Mouse (Mus musculus) intestine, embryonic 15.5 days (tissue): Measurements from ENCODE around the gene Olfr1355. TPM values are rescaled to one million over a fixed set of nuclear protein-coding genes. Genes with fewer than 3 reads are reported as not detected.
"Not testable (repeated sequence)": the region's sequence is repeated elsewhere in the genome, so short reads cannot be mapped to it uniquely, and the experiment has no call there.

Source experiments
- ATAC-seq: fragments of 200-750 bp; cut with Nextera tagmentation; 2 replicates; pipeline ENCODE4 v1.8.0; 2017; ENCODE audit warnings: moderate TSS enrichment, moderate library complexity
- H3K27ac ChIP-seq: fragments of 300-500 bp; sonication (generic); 2 replicates; pipeline ENCODE4 v1.5.1; 2015; ENCODE audit warnings: mild to moderate bottlenecking, inconsistent platforms
- H3K27me3 ChIP-seq: fragments of 300-500 bp; sonication (generic); replicated peaks from 2 replicates; pipeline ENCODE4 v1.6.1; 2015; ENCODE audit warnings: inconsistent platforms
- H3K36me3 ChIP-seq: fragments of 300-500 bp; sonication (generic); 2 replicates; pipeline ENCODE4 v1.6.1; 2015; ENCODE audit warnings: inconsistent platforms
- H3K4me1 ChIP-seq: fragments of 300-500 bp; sonication (generic); replicated peaks from 2 replicates; pipeline ENCODE4 v1.6.1; 2015; ENCODE audit warnings: inconsistent platforms
- H3K4me2 ChIP-seq: fragments of 300-500 bp; sonication (generic); replicated peaks from 2 replicates; pipeline ENCODE4 v1.6.1; 2015; ENCODE audit warnings: mild to moderate bottlenecking, inconsistent platforms
- H3K4me3 ChIP-seq: fragments of 300-500 bp; sonication (generic); replicated peaks from 2 replicates; pipeline ENCODE4 v1.5.1; 2015; ENCODE audit warnings: inconsistent platforms
- H3K9ac ChIP-seq: fragments of 300-500 bp; sonication (generic); 2 replicates; pipeline ENCODE4 v1.6.1; 2015; ENCODE audit warnings: inconsistent platforms
- H3K9me3 ChIP-seq: fragments of 300-500 bp; sonication (generic); 2 replicates; pipeline ENCODE4 v1.6.1; 2016; ENCODE audit warnings: inconsistent platforms
- WGBS: fragments of 180-500 bp; shearing (Covaris S2); methylation state at CpG from one replicate; pipeline ENCODE4 v1.1.7; 2015; 5-methylcytosine and 5-hydroxymethylcytosine counted together
- polyA plus RNA-seq: library from polyadenylated mRNA; unstranded; fragments of >200 nt; fragmentation: Nextera tagmentation; extraction: Ambion mirVana; gene quantifications from 2 replicates; pipeline ENCODE4 v1.2.1, GENCODE M21; 2015

The Olfr1355 gene
- not detected in 2 replicates for polyA plus RNA-seq

GRCm38 (mm10) chr10:78875240-78875639 is at the start of gene Olfr1355:
TSS of gene Olfr1355 (plus strand) at chr10:78875540.
- H3K27me3 ChIP-seq = no peaks in the 10 kb centered on the region
- no peak within 1 kb of the TSS for H3K27ac ChIP-seq
- no peak within 1 kb of the TSS for H3K4me3 ChIP-seq
- no peak within 1 kb of the TSS for H3K4me2 ChIP-seq
- no peak within 1 kb of the TSS for H3K9ac ChIP-seq
- no peak for ATAC-seq
- no peaks in the 10 kb centered on the region for H3K4me1 ChIP-seq
- no peaks in the 10 kb centered on the region for H3K36me3 ChIP-seq
- WGBS = 72% methylated on average over 2 of the region's 2 CpGs
- no peaks in the 10 kb centered on the region for H3K9me3 ChIP-seq

GRCm38 (mm10) chr10:78840456-78840855 is 34.9 kb upstream of the Olfr1355 start:
- H3K9me3 ChIP-seq, H3K27ac ChIP-seq, H3K9ac ChIP-seq, H3K4me2 ChIP-seq, ATAC-seq, H3K36me3 ChIP-seq, H3K4me1 ChIP-seq, H3K27me3 ChIP-seq, H3K4me3 ChIP-seq: not testable (repeated sequence)
- WGBS = 92% methylated on average over 12 of the region's 12 CpGs

GRCm38 (mm10) chr10:78852066-78852465 is 23.3 kb upstream of the Olfr1355 start, which contains the start of gene Olfr1356:
TSS of gene Olfr1356 (minus strand) at chr10:78852166.
- no peaks in the 10 kb centered on the region for H3K9me3 ChIP-seq
- H3K27me3 ChIP-seq = no peaks in the 10 kb centered on the region
- no peaks in the 10 kb centered on the region for H3K36me3 ChIP-seq
- no peak within 1 kb of the TSS for H3K4me2 ChIP-seq
- H3K9ac ChIP-seq = no peak within 1 kb of the TSS
- no peaks in the 10 kb centered on the region for H3K4me1 ChIP-seq
- no peak within 1 kb of the TSS for H3K4me3 ChIP-seq
- 78% methylated on average over 2 of the region's 2 CpGs for WGBS
- no peak within 1 kb of the TSS for H3K27ac ChIP-seq
- ATAC-seq = no peak

- not testable (repeated sequence) for H3K4me3 ChIP-seq, H3K36me3 ChIP-seq, H3K27ac ChIP-seq, ATAC-seq, H3K9me3 ChIP-seq, H3K27me3 ChIP-seq, H3K4me1 ChIP-seq, H3K4me2 ChIP-seq, H3K9ac ChIP-seq
- WGBS = 84% methylated on average over 1 of the region's 1 CpGs
These were observed 37.5 kb downstream of the Olfr1355 start, which contains the start of gene Olfr1354 for GRCm38 (mm10) chr10:78912871-78913270. TSS of gene Olfr1354 (plus strand) at chr10:78913171.

Other genes starting within 250 kb of the Olfr1355 start
- 0.11 and 0.14 TPM in 2 replicates for gene Casp14, start 157.2 kb upstream of the Olfr1355 start, polyA plus RNA-seq
- 0.14 TPM in 1 of 2 replicates, not detected in the other for gene Ccdc105, start 122.5 kb upstream of the Olfr1355 start, polyA plus RNA-seq
- gene Slc1a6, start 95.0 kb upstream of the Olfr1355 start, polyA plus RNA-seq = 1.3 and 1.5 TPM in 2 replicates
- gene Olfr1356, start 23.4 kb upstream of the Olfr1355 start, polyA plus RNA-seq = not detected in 2 replicates
- not detected in 2 replicates for gene Olfr1354, start 37.6 kb downstream of the Olfr1355 start, polyA plus RNA-seq
- not detected in 2 replicates for gene Olfr8, start 75.1 kb downstream of the Olfr1355 start, polyA plus RNA-seq
- gene Olfr1353, start 87.8 kb downstream of the Olfr1355 start, polyA plus RNA-seq = not detected in 2 replicates
- gene Olfr1352, start 105.5 kb downstream of the Olfr1355 start, polyA plus RNA-seq = not detected in 2 replicates
- gene Olfr1351, start 136.9 kb downstream of the Olfr1355 start, polyA plus RNA-seq = not detected in 2 replicates
- not detected in 2 replicates for gene Olfr57, start 153.2 kb downstream of the Olfr1355 start, polyA plus RNA-seq
- 20.4 and 20.9 TPM in 2 replicates for gene 2610008E11Rik, start 222.1 kb downstream of the Olfr1355 start, polyA plus RNA-seq